Mouse (Mus musculus): ENCODE results near the gene Bnc2.

- no peak for TF ChIP-seq CTCF (IDR thresholded peaks at IDR 0.05; ENCODE audit: insufficient read depth, low read length)
- TF ChIP-seq POLR2A (IDR thresholded peaks at IDR 0.05; ENCODE audit: borderline replicate concordance, extremely low read depth, low read depth, low read length): no peak
Observed at GRCm38 (mm10) chr4:84507551-84507950, 167.5 kb downstream of the Bnc2 start.
